Mouse (Mus musculus): ENCODE results near the gene Cpt1b.

DNA sequence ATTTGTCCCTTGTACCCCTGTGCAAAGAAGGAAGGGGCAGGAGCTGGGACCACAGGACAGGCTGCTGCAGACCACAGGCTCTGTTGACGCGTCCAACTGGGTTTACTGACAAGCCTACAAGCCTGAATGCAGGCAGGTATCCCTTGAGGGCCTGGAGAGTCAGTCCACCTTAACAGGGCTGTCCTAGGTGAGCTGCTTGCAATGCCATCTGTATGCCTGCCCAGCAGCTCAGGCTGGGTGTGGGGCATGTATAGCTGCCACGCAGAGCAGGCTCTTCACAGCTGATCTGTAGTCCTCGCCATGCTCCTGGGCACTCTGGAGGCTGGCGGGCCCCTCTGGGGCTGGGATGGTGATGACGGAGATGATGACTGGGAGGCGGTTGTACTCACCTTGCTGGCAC lies 41.0 kb downstream of the Cpt1b start, which contains the start of gene Klhdc7b:
- TF ChIP-seq CTCF (IDR thresholded peaks at IDR 0.05; ENCODE audit: extremely low read depth, insufficient read length, insufficient replicate concordance, low read depth, low read length) (no peak), POLR2A (IDR thresholded peaks at IDR 0.05; ENCODE audit: low read depth, low read length) (no peak)
